Mouse (Mus musculus): ENCODE measurements around the gene Cul9.
"Not testable (repeated sequence)": the region's sequence is repeated elsewhere in the genome, so short reads cannot be mapped to it uniquely, and the experiment has no call there.

- TF ChIP-seq POLR2A (IDR thresholded peaks at IDR 0.05; ENCODE audit: borderline replicate concordance, control insufficient read depth, low read depth, low read length); CTCF (IDR thresholded peaks at IDR 0.05; ENCODE audit: control insufficient read depth, insufficient read depth, low read length): not testable (repeated sequence)
Observed at GRCm38 (mm10) chr17:46496081-46496480, 50.1 kb downstream of the Cul9 start.

Measured in bone marrow, adult 2 months (tissue).